Mouse (Mus musculus): ENCODE data around the gene Adamts9.

Gene Adamts9

DNA sequence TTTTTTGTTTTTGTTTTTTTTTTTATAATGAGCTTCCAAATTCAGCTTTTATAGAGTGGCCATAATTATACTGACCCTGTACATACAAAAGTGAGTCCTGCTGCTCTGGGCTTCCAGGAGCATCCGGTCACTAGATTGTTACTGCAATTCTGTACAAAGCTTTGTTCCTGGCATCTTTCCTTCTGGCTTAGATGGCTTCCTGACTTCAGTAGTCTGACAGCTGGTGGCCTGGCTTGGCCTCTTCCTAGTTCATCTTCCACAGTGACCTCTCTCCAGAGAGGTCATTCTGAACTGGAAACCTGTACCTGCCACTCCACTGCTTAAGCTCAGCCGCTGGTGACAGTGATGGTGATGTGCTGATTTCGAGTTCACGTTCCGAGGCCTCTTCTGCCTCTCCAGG, 217.2 kb downstream of the Adamts9 start:
- DNase-seq (ENCODE audit: low spot score in 2 of 2): no peak

DNA sequence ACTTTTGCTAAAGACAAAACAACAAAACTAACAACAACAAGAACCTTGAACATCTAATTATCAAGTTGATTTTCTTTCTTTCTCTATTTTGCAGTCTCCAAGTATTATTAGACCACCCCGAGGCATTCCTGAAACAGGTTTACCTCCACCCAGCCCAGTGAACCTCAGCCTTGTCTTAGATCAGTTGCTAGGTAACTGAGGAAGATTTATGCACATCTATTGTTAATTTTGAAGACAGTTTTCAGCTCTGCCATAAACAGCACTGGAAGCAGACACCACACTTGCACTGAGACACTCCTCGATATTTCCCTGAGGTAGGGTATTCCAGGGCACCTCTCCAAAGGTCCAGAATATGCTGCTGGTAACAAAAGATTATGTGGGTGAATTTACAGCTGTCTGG, 218.9 kb downstream of the Adamts9 start:
- DNase-seq (ENCODE audit: low spot score in 2 of 2): no peak
